Mouse (Mus musculus): ENCODE measurements around the gene Hoxc6.

Gene Hoxc6

GRCm38 (mm10) chr15:102967511-102968397, 30.3 kb upstream of the Hoxc6 start:
- no peak for DNase-seq (ENCODE audit: low spot score in 2 of 2)

DNA sequence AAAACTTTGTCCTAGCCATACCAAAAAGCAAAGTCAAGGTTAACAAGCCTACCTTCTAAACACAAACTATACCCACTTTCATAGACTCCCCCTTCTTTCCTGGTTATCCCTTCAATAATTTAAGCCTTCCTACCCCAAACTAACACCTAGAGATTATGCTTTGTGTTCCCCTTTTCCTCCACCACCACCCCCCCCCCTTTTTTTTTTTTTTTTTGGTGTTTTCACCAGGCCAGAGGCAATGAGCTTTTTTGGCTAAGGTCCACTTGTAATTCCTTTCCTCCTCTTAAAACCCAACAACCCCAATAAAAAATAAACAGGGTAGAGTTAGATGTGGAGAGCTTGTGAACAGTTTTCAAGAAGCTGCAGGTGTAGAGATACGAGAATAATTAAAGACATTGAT, 28.8 kb upstream of the Hoxc6 start:
- no peak for DNase-seq (ENCODE audit: low spot score in 2 of 2)

GRCm38 (mm10) chr15:102970740-102971139, 27.3 kb upstream of the Hoxc6 start:
- no peak for DNase-seq (ENCODE audit: low spot score in 2 of 2)

DNA sequence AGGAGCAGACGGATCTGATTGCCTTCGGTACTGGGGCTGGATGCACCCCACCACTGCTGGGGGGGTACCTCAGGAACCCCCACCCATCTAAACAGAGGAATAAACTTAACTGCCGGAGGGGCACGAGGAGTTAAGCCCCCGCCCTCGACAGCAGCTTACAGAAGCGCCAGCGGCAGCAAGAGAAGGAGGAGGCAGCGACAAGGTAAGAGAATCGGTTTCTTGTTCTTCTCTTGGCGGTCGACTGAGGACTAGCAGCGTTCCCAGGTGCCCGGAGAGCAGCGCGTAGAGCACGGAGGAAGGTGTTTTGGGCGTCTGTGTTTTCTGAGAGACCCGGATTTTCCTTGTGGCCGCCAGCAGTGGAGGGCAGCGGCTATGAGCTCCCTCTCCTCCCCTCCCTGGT, 25.8 kb upstream of the Hoxc6 start:
- no peak for DNase-seq (ENCODE audit: low spot score in 2 of 2)

GRCm38 (mm10) chr15:102972753-102973152, 25.3 kb upstream of the Hoxc6 start:
- no peak for DNase-seq (ENCODE audit: low spot score in 2 of 2)

- no peak for DNase-seq (ENCODE audit: low spot score in 2 of 2)
These were observed 23.0 kb upstream of the Hoxc6 start for GRCm38 (mm10) chr15:102975034-102975433.

GRCm38 (mm10) chr15:102975688-102976111, 22.4 kb upstream of the Hoxc6 start:
- no peak for DNase-seq (ENCODE audit: low spot score in 2 of 2)

DNA sequence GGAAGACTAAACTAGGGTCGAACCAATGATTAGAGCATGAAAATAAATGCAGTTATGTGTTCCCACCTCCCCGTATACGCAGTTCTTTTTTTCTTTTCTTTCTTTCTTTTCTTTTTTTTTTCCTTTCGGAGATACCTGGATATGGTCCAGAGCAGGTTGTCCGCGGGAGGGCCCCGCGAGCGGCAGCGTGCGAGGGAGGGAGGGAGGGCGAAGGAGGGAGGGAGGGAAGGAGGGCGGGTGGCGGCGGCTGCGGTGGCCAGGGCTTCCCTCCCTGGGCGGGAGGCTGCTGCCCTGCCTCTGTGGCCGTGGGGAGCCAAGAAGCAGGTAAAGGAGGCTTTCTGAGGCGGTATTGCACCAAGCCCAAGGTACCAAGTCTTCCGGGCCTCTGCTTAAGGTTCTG, 21.9 kb upstream of the Hoxc6 start, which contains the start of gene Hoxc9:
Gene Hoxc9, plus strand, starts transcription at position 269 of the 400 bp plus-strand sequence.
- DNase-seq (ENCODE audit: low spot score in 2 of 2) = no peak

DNA sequence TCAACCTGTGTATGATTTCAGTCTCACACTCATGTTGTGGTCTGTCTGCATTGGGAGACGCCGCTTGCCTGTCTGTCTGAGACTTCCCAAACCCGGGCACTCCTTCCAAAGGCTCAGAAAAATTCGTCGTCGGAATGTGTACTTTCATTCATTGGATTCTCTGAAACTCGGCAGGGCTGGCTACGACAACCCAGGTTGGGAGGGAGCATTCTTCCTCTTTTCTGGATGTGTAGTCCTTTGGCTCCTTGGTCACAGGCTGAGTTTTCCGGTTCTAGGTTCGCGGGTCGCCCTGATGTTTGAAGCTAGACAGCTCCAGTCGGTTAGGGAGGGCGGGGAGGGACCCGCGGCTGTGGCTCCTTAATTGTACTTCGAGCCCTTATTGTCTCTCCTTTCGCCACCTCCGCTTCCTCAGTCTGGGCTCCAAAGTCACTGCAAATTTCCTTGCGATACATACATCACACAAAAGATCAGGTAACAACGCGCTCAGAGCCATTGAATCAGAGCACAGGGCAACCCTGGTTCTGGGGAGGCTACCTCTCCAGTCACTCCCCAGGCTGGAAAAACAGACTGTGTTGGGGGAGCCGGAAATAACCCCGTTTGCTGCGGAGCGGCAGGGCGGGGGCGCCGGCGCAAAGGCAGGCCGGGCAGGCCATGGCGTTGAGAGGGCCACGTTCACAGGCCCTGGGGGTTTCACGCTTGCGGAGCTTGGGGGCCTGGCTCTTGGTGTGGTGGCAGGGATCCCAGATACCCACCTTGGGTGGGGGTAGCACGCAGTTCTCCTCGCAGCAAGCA, 21.2 kb upstream of the Hoxc6 start:
- DNase-seq (ENCODE audit: low spot score in 2 of 2) = no peak

GRCm38 (mm10) chr15:102977423-102977974, 20.6 kb upstream of the Hoxc6 start:
- DNase-seq (ENCODE audit: low spot score in 2 of 2) = no peak

GRCm38 (mm10) chr15:102978615-102979515, 19.2 kb upstream of the Hoxc6 start:
- DNase-seq (ENCODE audit: low spot score in 2 of 2) = no peak

DNA sequence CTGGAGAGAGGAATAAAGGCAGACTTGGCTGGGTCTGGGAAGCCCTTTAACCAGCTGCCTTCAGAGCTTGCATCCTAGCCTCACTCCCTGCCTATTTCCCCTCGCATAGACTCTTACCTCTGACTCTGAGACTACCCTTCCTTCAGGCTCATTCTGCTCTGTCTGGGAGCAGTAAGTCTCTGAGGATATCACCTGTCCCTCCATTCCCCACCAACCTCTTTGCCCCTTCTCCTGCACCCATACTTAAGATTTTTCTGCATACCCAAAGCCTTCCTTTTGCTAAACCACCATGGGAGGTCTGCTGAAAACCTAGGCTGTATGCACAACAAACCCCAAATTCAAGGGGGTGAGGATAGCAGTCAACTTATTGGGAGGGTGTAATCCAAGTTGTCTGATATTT, 18.1 kb upstream of the Hoxc6 start:
- DNase-seq (ENCODE audit: low spot score in 2 of 2) = no peak

DNA sequence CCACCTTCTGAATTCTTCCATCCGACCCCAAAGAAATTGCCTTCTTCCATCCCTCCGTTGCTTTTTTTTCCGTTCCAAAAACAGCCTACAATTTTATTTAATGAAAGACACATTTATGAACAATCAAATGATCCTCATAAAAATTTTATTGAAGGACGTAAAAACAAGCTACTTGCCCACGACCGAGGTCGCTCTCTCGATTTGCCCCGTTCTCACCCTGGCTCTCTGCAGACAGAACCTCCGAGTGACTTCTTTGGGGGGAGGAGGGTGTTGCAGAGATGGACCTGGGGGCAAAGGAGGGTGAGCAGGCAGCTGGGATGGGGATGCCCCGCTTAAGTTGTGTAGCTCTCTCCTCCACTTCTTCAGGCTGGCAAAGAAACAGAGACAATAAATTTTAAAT, 17.7 kb upstream of the Hoxc6 start:
- DNase-seq (ENCODE audit: low spot score in 2 of 2) = no peak

GRCm38 (mm10) chr15:102980912-102981311, 17.1 kb upstream of the Hoxc6 start:
- DNase-seq (ENCODE audit: low spot score in 2 of 2) = no peak

DNA sequence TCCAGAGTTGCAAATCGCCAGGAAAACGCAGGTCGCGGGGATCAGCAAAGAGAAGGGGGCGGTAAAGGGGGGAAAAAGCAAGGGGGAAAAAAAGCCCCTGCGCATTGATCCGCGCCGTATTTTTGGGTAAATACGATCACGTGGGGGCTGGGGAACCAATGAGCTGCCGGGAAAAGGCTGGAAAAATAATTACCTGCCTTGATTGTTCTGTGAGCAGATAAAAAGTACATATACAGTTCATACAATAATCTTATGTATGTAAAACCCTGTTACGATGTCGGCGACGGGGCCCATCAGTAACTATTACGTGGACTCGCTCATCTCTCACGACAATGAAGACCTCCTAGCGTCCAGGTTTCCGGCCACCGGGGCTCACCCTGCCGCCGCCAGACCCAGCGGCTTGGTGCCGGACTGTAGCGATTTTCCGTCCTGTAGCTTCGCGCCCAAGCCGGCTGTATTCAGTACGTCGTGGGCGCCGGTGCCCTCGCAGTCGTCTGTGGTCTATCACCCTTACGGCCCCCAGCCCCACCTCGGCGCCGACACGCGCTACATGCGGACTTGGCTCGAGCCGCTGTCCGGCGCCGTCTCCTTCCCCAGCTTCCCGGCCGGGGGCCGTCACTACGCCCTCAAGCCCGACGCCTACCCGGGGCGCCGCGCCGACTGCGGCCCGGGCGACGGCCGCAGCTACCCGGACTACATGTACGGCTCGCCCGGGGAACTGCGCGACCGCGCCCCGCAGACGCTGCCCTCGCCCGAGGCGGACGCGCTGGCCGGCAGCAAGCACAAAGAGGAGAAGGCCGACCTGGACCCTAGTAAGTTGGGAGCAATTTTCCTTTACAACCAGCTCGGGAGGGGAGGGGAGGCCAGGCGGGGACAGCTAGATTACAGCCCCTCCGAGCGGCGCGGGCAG, 16.4 kb upstream of the Hoxc6 start:
- no peak for DNase-seq (ENCODE audit: low spot score in 2 of 2)

- DNase-seq (ENCODE audit: low spot score in 2 of 2) = no peak
These were observed 14.3 kb upstream of the Hoxc6 start for GRCm38 (mm10) chr15:102983716-102984115.

- no peak for DNase-seq (ENCODE audit: low spot score in 2 of 2)
These were observed 13.5 kb upstream of the Hoxc6 start for GRCm38 (mm10) chr15:102984521-102984920.

DNA sequence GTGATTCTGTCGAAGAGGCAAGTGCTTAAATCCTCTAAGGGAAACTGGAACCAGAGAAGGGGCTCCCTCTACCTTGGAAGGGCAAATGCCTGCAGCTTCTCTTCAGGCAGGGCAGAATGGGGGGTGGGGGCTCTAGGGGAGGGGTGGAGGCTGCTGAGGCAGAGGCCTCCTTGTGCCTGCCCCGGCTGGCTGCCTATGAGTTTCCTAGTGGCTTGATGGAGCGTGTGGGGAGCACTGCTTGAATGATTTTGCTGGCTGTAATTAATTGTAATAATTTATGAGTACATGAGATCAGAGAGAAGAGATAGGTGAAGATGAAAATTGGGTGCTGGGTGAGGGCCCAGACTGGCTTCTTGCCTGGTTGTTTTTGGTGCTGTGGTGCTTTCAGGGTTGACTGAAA, 13.1 kb upstream of the Hoxc6 start:
- DNase-seq (ENCODE audit: low spot score in 2 of 2) = no peak

DNA sequence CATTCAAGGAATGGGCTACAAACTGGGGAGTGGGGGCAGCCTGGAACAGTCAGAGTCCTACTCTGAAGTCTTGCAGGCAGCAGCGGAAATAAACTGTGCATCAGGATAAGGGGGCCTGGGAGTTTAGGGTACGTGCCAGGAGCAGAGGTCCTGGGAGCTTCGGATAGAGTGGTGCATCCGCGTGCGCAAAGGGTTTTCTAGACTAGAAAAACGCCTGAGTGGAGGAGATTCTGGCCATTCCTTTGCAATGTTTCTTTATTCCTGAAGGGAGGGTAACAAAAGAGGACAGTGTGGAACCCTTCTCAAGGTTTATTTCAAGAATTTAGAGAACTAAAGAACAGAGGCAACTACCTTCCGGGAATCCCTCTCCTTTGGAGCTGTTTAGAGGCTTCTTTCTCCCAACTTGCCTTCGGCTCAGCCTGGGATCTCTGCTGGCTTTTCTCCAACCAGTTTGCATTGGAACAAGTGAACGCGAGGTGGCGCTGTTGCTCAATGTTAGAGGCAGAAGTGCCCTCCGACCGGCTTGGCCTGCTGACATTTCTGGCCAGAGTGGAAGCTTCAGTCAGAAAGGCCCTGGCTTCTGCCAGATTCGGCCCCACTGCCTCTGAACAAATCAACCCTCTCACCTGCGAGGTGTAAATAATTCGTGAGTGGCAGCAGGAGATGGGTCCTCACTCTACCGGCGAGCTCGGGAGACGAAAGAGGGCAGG, 10.8 kb upstream of the Hoxc6 start:
- peak; percentile 78 to 94 for DNase-seq (ENCODE audit: low spot score in 2 of 2)

DNA sequence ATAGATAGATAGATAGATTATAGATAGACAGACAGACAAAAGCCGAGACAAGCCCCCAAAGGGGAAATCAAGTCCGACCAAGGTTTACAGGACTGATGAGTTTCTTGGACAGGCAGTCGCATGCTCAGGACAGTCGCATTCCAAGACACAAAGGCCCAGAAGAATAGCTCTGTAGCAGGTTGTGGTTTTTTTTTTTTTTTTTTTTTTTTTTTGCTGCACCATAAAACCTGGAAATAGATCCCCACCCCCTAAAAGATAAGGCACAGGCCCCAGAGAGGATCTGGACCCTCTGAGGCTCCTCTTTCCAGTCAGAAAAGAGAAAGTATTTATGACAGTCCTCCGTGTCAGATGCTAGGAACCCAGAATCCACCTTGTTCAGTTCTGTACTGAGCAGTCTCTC, 10.0 kb upstream of the Hoxc6 start:
- no peak for DNase-seq (ENCODE audit: low spot score in 2 of 2)
